Mouse (Mus musculus) heart, adult 9 months (tissue): ENCODE measurements around the gene Sost.

Source experiments
- DNase-seq, 2 experiments: peaks; one replicate each; pipeline ENCODE4 v3.0.0; 2022; ENCODE audit warnings: low spot score in 2 of 2

Sost gene

DNA sequence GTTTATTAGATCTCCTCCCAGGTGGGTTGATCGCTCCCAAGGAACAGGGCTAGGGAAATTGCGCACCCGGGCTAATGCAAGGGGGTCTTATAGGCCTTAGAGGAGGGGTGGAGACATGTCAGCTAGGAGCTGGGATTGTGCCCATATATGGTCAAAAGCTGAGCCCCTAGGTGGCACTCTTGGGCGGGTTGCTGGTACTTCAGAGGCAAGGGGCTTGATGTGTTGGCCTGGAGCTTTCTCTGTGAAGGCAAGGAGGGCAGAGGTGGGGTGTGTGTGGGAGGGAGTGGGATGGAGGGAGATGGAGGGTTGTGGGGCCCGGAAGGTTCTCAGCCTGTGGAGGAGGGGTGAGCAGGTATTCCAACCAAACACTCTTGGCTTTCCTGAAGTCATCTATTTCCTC is 20.3 kb downstream of the Sost start:
- DNase-seq = no peak

DNA sequence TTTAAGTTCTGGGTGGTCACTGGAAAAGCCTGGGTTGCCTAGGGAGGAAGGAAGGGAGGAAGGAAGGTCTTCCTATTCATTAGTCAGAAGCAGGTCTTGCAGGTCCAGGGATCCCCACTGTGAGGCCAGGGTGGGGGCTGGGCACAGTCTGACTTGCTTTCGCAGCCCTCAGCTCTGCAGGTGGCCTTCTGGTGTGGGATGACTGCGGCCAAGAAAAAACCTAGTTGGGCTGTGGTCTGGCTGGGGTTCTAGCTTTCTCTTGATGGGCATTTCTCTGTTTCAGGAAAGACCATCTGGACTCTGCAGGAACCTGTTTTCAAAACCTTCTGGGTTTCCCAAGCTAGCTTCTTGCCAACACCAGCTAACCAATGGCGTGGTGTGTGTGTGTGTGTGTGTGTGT is 23.8 kb downstream of the Sost start:
- DNase-seq = no peak

DNA sequence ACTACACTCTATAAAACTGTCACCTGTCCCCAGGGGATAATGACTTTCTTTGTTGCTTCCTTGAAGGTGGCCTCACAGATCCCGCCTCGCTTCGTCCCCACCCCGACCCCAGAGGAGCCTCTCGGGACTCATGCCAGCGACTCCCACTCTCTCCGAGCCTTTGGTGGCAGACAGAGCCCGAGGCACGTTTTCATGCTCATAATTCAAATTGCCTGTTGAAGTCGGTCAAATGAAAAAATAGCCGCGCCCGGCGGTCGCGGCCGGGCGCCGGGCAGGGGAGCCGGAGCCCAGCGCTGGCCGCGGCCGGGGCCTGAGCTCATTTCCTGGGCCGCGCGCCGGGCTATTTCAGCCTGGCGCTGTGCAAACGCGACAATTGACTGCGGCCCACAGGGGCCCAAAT is 29.7 kb downstream of the Sost start:
- no peak for DNase-seq

DNA sequence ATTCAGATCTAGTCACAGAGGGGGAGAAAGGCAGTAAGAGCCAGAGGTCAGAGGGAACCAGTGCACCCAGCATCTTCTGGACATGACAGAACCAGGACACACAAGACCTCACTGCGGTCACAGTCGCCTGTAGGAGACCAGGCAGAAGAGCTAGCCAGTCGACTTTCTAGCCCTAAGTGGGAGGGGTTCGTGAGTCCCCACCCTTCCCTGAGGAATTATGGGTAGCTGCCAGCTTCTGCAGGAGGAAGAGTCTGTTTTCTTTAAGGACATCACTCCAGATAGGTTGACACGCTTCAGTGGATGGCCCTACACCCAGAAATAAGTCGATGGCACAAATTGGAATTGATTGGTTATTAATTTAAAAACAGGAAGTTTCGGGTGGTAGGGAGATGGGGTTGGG is 30.4 kb downstream of the Sost start:
- DNase-seq = no peak

DNA sequence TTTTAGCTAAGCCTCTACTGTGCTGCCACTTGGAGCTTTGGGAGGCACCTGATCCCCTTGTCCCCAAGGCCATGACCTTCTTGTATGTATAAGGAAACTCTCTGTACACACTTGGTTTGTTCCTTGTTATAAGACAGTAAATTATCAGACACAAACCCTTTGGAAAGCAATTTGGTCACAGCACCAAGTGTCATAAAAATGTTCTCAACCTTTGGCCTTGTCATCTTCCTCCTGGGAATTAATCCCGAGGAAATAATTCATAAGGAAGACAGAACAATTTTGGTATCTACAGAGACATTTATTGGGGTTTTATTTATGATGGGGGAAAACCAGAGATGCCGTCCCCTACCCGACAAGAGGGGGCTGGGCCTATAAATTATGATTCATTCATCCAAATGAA is 31.1 kb downstream of the Sost start:
- DNase-seq = no peak

DNA sequence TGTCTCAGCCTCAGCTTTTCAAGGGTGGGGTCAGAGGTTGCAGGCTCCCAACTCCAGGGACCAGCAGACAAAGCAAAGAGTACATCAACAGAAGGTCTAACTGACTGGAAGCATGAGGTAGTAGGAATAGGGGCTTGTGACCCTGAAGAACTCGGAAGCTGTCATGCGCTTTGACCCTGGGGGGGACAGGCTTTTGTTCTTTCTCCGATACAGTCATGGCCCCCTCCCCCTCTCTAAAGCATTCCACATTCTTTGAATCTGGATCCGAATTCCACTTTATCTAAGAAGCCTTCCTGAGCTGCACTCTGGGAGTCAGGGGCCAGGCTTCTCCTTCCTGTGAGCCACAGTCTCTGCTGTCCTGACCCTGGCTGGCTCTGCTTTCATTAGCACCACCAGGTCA is 34.8 kb downstream of the Sost start:
- DNase-seq = no peak

DNA sequence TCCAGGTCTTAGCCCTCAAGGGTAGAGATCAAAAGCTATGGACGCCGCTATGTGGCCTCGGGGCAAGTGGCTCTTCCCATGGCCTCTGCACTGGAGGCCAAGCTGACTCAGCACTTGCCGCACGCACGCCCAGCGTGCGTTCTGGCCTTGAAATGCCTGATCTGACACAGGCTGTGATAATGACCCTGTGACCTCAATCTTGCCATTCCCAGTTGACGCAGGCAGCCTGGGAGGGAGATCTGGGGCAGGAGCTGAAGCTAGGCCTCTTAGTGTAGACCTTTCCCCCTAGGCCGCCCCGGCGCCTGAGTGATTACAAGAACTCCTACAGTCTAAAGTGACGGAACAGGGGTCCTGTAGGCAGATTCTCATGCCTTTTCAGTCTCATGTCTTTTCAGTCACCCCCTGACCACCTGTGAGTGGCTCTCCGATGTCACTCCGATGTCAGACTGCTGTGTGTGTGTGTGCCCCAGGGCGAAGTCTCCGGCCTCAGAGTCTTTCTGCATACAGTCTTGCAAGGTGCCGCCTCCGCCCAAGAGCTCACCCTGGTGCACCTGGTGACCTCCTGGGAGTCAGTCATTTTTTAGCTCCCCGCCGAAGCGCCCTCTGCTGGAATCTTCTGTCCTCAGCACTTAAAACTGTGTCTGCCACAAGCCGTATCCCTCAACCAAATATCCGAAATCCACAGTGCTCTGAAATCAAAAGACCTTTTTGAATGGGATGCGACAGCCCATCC is 38.6 kb downstream of the Sost start:
- DNase-seq = no peak

DNA sequence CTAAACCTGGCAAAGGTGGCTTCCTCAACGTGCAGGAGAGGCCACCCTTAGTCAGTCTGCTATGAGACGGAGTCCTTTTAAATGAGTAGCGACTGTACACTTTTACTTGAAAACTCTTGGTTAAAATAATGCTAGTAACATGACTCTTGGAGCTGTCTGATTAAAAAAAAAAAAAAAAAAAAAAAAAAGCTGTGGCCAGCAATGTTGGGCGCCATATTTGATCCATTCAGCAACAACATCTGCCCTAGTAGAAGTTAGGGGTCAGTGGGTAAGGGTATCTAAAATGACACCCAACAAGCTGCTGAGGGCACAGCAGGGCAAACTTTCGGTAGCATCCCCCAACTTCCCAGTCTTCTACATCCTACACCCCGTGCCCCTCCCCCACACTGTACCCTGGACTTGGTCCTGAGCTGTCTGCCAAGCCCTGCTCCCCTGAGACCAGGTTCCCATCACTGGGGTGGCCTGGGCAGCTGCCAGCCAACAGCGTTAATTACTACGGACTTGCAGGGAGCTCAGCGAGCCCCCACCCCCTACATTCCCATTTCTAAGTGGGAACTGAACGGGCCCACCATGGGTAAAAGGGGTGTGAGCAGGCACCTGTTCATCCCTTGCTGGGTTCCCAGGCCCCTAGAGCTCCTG is 39.7 kb downstream of the Sost start:
- DNase-seq = no peak

DNA sequence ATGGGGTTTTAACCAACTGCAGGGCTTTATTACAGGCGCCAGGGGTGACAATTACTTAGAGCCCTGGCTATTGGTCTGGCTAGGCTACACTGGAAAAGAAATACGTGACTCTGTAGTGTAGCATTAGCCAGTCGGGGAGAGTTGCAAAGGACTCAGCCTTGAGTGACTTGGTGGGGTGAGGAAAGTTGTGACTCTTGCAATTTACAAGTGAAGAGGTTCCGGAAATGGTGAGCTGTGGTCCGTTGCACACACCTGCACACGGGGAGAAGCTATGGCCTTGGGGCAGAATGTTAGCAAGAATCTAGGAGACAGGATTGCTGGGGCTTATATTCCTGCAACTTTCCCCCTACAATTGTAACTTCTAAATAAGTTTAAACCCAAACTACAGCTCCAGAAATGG is 41.2 kb downstream of the Sost start:
- no peak for DNase-seq

DNA sequence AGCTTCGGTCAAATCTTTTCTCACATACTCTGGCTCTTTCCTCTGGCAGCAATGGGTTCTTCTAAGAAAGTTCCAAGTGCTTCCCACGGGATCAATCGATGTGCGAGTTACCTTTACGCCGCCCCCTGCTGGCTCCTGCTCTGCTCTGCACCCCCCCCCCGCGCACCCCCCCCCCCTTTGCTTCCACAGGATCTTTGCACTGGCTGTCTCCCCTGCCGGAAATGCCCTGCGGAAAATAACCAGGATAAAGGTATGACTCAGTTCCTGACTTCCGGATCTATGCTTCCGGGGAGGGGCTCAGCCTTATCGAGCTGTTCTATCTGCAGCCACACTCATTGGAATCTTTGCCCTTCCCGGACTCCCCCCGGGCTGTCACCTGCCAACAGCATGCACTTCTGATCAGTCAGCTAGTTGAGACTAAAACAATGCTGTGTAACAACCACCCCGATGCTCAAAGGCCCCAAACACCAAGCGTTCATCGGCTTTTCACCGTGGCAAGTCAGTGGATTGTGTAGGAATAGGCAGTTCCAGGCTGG is 42.3 kb downstream of the Sost start:
- no peak for DNase-seq

DNA sequence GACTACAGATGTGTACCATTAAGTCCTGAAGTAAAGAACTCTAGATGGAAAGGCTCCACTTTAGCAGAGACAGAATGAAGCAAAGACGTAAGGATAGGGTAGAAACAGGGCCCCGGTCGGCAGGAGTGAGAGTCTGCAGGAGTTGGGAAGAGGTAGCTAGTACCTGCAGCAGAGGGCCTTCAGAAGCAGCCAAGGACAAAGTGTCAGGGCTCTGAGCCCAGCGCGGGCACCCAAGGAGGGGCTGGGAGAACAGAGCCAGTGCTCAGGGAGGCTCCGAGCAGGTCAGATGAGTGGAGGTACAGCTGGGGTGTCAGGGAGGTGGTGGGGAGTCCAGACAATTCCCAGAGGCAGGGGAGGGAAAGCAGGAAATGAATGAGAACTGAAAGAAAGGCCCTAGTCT is 42.8 kb downstream of the Sost start:
- DNase-seq = no peak

DNA sequence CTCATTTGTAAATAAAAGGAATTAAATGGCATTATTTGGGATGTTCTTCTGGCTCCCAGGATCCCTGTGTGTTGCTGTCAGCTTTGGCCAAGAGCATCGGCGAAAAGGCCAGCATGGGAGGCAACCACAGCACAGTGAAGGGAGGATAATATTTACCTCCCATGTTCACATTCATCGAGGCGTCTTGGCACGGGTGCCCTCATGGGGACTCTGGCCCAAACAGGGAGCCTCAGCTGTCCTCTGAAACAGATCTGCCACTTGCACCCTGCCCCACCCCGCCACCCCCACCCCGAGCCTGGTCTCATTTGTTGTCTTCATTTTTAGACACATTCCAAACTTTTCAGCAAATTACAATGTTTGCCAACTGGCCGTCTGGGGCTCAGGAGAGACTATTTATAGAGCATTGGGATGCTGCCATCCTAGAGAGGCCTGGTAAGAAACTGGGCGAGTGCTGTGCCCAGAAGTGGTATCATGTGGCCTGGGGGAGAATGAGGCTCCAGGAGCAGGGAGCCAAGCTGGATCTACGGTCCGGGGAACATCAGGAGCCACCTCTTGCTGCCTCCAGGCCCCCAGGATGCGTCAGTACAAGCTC is 45.4 kb downstream of the Sost start:
- DNase-seq = peak; percentile 52 to 59

DNA sequence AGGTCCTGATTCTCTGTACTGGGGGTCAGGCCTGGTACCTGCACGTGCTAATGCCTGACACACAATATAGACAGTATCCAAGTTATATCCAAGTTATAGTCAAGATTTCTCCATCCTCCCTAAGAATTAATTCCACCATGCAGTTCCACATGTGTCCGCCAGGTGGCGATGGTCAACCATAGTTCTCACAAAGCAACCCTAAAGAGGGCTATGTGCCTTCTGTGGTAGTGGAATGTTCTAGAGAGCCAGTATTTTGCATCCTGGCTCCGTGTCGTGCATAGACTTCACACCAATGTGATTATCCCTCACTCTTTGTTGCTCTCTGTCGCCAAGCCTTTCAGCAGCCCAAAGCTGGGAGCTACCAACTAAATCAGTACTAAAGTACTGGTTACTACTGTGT is 47.2 kb downstream of the Sost start:
- DNase-seq = peak; percentile 65 to 83

DNA sequence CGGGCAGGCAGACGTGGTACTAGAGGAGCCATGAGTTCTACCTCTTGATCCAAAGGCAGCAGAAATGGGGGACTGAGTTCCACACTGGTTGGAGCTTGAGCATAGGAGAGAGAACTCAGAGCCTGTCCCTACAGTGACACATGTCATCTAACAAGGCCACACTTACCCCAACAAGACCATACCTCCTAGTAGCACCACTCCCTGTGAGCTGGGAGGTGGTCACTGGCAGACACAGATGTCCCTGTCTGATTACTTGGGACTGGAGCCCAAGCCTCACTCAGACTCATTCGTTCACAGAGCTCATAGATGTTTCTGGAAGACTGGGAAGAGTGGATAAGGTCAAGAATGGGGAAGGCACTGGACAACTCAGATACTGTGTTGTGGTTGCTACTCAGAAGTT is 48.2 kb downstream of the Sost start:
- no peak for DNase-seq

DNA sequence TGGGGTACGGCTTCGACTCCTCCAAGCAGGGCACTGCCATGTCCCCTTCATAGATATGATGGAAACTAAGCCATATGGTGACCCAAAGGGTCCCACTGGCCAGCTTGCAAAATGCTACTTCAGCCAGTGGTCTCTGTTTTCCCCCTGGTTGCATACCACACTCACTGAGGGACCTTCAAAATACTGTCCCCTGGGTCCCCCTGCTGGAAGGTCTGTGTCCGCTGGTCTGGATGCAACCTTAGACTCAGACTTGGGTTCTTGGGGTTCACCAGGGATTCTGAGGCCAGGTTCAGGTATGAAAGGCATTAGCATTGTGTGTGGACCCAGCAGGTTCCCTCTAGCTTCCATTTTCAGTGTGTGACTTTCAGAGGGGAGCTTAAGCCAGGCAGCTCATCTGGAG is 50.0 kb downstream of the Sost start:
- no peak for DNase-seq

DNA sequence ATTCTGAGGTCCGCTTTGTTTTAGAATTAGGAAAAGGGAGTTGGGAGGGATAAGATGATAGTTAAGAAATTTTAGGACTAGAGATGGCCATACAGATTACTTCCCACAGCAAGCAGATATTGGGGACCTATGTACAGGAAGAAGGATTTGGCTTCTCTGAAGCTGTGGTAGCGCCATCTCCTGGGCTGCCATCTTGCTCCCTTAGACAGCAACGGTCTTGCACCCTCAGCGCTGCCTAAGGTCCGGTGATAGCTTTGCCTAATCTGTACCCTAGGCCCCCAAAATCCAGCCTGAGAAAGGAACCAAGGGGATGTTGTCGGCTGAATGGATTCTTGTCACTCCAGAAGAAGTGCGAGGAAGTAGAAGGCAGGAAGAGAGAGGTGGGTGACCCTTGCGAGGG is 53.2 kb downstream of the Sost start:
- DNase-seq = no peak
